Mouse (Mus musculus): ENCODE results near the gene Ggact. TPM values are rescaled to one million over a fixed set of nuclear protein-coding genes. Genes with fewer than 3 reads are reported as not detected.

Ggact gene
- polyA plus RNA-seq, 1 experiment: 151 TPM

GRCm38 (mm10) chr14:122871841-122872580 is 41.5 kb downstream of the Ggact start:
- H3K36me3 ChIP-seq (ENCODE audit: control insufficient read depth, insufficient read depth, low read length): no peaks in the 10 kb centered on the region
- H3K4me1 ChIP-seq (ENCODE audit: control insufficient read depth, insufficient read depth, insufficient read length, low read length): 0 out of 2 replicates have a peak, but pooled peaks cover 2% of the 10 kb centered on the region
- no peak overlapping the region for H3K27ac ChIP-seq (ENCODE audit: insufficient read depth, low read depth, low read length)
- no peak overlapping the region for H3K4me3 ChIP-seq (ENCODE audit: low read depth, low read length)
- WGBS: 79% methylated on average over 4 of the region's 4 CpGs
- TF ChIP-seq CTCF (IDR thresholded peaks at IDR 0.05; ENCODE audit: extremely low read depth, insufficient read length, insufficient replicate concordance, low read depth, low read length) (no peak), POLR2A (IDR thresholded peaks at IDR 0.05; ENCODE audit: low read depth, low read length) (no peak)
- no peaks in the 10 kb centered on the region for H3K27me3 ChIP-seq (ENCODE audit: control insufficient read depth, insufficient read depth, low read length)

GRCm38 (mm10) chr14:122869831-122870230 is 43.7 kb downstream of the Ggact start:
- H3K4me3 ChIP-seq (ENCODE audit: low read depth, low read length): no peak overlapping the region
- H3K4me1 ChIP-seq (ENCODE audit: control insufficient read depth, insufficient read depth, insufficient read length, low read length): peaks cover 9% of the 10 kb centered on the region; the same call in 1 of the 2 replicates
- H3K36me3 ChIP-seq (ENCODE audit: control insufficient read depth, insufficient read depth, low read length): no peaks in the 10 kb centered on the region
- no peaks in the 10 kb centered on the region for H3K27me3 ChIP-seq (ENCODE audit: control insufficient read depth, insufficient read depth, low read length)
- TF ChIP-seq POLR2A (IDR thresholded peaks at IDR 0.05; ENCODE audit: low read depth, low read length) (no peak), CTCF (IDR thresholded peaks at IDR 0.05; ENCODE audit: extremely low read depth, insufficient read length, insufficient replicate concordance, low read depth, low read length) (no peak)
- no peak overlapping the region for H3K27ac ChIP-seq (ENCODE audit: insufficient read depth, low read depth, low read length)
- 57% methylated on average over 6 of the region's 6 CpGs for WGBS

GRCm38 (mm10) chr14:122867531-122868285 is 45.8 kb downstream of the Ggact start:
- TF ChIP-seq POLR2A (IDR thresholded peaks at IDR 0.05; ENCODE audit: low read depth, low read length) (no peak), CTCF (IDR thresholded peaks at IDR 0.05; ENCODE audit: extremely low read depth, insufficient read length, insufficient replicate concordance, low read depth, low read length) (no peak)
- Histone ChIP-seq H3K36me3 (ENCODE audit: control insufficient read depth, insufficient read depth, low read length) (no peaks in the 10 kb centered on the region), H3K4me3 (ENCODE audit: low read depth, low read length) (no peak overlapping the region), H3K27ac (ENCODE audit: insufficient read depth, low read depth, low read length) (no peak overlapping the region), H3K27me3 (ENCODE audit: control insufficient read depth, insufficient read depth, low read length) (no peaks in the 10 kb centered on the region), H3K4me1 (ENCODE audit: control insufficient read depth, insufficient read depth, insufficient read length, low read length) (peaks cover 9% of the 10 kb centered on the region; the same call in 1 of the 2 replicates)
- WGBS: 85% methylated on average over 4 of the region's 4 CpGs

GRCm38 (mm10) chr14:122865462-122866129 is 48.0 kb downstream of the Ggact start:
- peaks cover 7% of the 10 kb centered on the region; the same call in 1 of the 2 replicates for H3K4me1 ChIP-seq (ENCODE audit: control insufficient read depth, insufficient read depth, insufficient read length, low read length)
- no peaks in the 10 kb centered on the region for H3K36me3 ChIP-seq (ENCODE audit: control insufficient read depth, insufficient read depth, low read length)
- no peak overlapping the region for H3K4me3 ChIP-seq (ENCODE audit: low read depth, low read length)
- no peaks in the 10 kb centered on the region for H3K27me3 ChIP-seq (ENCODE audit: control insufficient read depth, insufficient read depth, low read length)
- 32% methylated on average over 4 of the region's 4 CpGs for WGBS
- no peak for TF ChIP-seq POLR2A (IDR thresholded peaks at IDR 0.05; ENCODE audit: low read depth, low read length)
- TF ChIP-seq CTCF (IDR thresholded peaks at IDR 0.05; ENCODE audit: extremely low read depth, insufficient read length, insufficient replicate concordance, low read depth, low read length): no peak
- H3K27ac ChIP-seq (ENCODE audit: insufficient read depth, low read depth, low read length): peak overlapping the region; percentile 79

GRCm38 (mm10) chr14:122862623-122863022 is 50.9 kb downstream of the Ggact start:
- TF ChIP-seq POLR2A (IDR thresholded peaks at IDR 0.05; ENCODE audit: low read depth, low read length) (no peak), CTCF (IDR thresholded peaks at IDR 0.05; ENCODE audit: extremely low read depth, insufficient read length, insufficient replicate concordance, low read depth, low read length) (no peak)
- Histone ChIP-seq H3K27ac (ENCODE audit: insufficient read depth, low read depth, low read length) (no peak overlapping the region), H3K4me1 (ENCODE audit: control insufficient read depth, insufficient read depth, insufficient read length, low read length) (peaks cover 7% of the 10 kb centered on the region; the same call in 1 of the 2 replicates), H3K36me3 (ENCODE audit: control insufficient read depth, insufficient read depth, low read length) (no peaks in the 10 kb centered on the region), H3K4me3 (ENCODE audit: low read depth, low read length) (no peak overlapping the region), H3K27me3 (ENCODE audit: control insufficient read depth, insufficient read depth, low read length) (no peaks in the 10 kb centered on the region)
- 52% methylated on average over 4 of the region's 4 CpGs for whole genome bisulfite sequencing

- Histone ChIP-seq H3K36me3 (ENCODE audit: control insufficient read depth, insufficient read depth, low read length) (no peaks in the 10 kb centered on the region), H3K27me3 (ENCODE audit: control insufficient read depth, insufficient read depth, low read length) (no peaks in the 10 kb centered on the region), H3K27ac (ENCODE audit: insufficient read depth, low read depth, low read length) (no peak overlapping the region), H3K4me1 (ENCODE audit: control insufficient read depth, insufficient read depth, insufficient read length, low read length) (no peaks in the 10 kb centered on the region), H3K4me3 (ENCODE audit: low read depth, low read length) (no peak overlapping the region)
- TF ChIP-seq CTCF (IDR thresholded peaks at IDR 0.05; ENCODE audit: extremely low read depth, insufficient read length, insufficient replicate concordance, low read depth, low read length) (no peak), POLR2A (IDR thresholded peaks at IDR 0.05; ENCODE audit: low read depth, low read length) (no peak)
- 83% methylated on average over 1 of the region's 1 CpGs for WGBS
These were observed 53.8 kb downstream of the Ggact start for GRCm38 (mm10) chr14:122859792-122860191.
